Mouse (Mus musculus) CD8-positive naive resting alpha-beta T cell, adult 2 months (primary cell): ENCODE measurements around the gene Olfr557.

Source experiments
- DNase-seq, 2 experiments: peaks; one replicate each; pipeline ENCODE4 v3.0.0; 2022; ENCODE audit warnings: low read depth in 2 of 2, low spot score in 2 of 2

Olfr557 gene

DNA sequence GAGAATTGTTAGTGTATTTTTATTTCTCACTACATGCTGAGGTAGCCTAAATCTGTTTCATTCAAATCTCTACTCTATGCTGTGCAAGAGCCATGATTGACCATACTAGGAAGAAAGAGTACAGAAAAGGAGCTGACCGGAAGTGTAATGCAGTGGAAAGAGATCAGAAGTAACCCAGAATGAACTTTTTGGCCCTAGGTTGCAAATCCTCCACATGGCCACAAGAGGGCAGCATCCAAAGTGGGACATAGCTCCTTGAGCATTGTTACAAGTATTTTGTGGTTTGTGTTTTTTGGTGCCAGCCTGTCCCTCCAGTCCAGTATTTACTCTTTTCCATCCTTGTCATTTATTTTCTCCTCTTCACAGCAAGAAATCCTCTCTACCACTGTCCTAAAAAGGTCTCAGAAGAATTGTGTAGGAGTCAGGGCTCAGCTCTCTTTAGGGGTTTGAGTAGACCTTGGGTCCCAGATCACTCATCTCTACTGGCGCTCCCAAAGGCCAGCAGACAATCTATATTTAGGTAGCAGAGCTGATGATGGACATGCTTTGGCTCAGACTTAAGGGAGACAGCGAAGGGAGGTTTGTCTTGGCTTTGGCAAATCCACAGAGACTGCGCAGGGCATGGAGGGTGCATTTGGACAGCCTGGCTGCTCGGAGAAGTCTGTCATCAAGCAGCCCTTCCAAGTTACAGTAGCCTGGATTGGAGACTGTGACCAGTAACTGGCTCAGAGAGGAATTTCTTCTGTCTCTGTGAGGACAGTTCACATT lies at the start of gene Olfr557:
Gene Olfr557 (plus strand): TSS at position 553 of the 768 bp plus-strand sequence.
- DNase-seq = peak; percentile 8 to 37

DNA sequence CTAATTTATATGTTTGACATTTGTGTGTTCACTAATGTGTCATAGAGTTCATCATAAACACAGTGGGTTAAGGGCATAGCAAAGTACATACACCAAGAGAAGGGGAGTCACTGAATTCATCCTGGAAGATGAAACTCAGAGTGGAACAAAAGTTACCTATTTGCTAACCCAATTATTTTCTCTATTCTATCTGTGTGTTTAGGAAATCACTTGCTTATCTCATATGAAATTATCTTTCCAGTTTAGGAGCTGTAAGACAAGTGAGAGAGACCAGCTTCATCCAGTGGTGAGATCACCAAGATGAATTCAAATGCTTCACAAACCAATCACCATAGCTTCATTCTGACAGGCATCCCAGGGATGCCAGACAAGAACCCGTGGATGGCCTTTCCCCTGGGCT lies 37.2 kb upstream of the Olfr557 start, which contains the start of gene Olfr555:
Gene Olfr555 (plus strand): TSS at position 301 of the 400 bp plus-strand sequence.
- DNase-seq = no peak

DNA sequence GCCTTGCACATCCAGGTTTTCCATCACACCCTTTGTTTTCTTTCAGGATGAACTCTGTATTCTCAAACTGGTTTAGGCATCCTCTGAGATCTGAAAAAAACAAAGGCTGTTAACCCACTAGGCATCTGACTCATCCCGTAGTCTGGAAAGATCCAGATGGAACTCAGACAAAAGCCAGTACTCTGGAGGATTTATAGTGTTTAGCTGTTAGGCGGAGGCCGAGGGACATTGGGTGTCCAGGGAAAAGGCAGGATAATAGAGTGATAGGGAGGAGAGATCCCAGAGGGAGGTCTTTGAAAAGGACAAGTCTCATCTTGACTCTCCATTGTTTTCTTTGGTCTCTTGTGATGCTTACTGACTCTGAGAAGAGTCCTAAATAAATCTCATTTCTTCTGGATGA lies 31.1 kb upstream of the Olfr557 start, which contains the start of gene Olfr556:
Gene Olfr556 (plus strand): TSS at position 301 of the 400 bp plus-strand sequence.
- no peak for DNase-seq

DNA sequence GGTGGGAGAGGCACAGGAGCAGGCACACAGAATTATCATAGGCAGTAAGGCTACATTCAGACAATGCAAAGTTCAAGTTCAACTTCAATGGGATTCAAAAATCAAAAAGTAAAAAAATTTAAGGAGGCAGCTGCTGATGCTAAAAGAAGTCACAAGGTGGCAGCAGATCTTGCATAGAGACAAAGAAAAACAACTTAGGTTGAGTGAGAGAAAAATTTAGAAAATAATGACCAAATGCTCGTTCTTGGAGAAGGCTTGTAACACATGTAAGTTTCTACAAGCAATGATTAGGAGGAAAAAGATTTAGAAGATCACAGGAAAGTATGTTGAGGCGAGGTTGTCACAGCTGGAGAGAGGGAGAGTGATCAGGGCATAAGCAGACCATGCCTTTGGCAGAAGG lies 30.3 kb upstream of the Olfr557 start:
- DNase-seq = no peak

DNA sequence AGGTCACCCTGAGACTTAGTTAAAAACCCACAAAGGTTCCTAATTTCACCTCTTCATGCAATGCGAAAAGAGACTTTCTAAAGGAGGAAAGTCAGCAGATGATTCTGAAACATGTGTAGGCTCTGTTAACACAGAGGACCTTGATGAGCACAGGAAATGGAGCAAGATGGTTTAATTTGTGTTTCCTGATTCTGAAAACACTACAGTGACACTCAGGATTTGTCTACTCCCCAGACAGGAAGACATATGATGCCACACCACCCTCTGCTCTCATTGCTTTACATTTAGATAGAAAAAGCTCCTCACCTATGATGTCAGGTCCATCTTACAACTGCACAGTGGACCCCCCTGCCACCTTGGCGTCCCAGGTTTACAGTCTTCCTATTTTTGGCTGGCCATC lies 19.5 kb upstream of the Olfr557 start:
- DNase-seq = no peak

DNA sequence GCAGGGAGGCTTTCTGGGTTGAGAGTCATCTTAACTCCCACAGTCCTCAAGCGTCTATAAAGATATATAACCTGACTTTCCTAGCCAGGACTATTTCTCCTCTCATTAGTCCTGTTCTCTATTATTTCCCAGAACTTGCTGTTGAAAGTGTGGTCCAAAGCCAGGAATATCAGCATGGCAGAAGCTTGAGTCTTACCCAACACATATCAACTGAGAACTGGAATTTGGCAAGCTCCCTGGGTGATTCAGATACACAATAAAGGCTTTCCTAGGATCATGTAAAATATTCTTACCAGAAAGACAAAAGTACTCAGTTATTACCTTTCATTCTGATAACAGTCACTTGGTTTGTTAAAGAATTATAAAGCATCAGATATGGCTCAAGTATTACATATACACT lies 13.8 kb upstream of the Olfr557 start:
- DNase-seq = no peak

DNA sequence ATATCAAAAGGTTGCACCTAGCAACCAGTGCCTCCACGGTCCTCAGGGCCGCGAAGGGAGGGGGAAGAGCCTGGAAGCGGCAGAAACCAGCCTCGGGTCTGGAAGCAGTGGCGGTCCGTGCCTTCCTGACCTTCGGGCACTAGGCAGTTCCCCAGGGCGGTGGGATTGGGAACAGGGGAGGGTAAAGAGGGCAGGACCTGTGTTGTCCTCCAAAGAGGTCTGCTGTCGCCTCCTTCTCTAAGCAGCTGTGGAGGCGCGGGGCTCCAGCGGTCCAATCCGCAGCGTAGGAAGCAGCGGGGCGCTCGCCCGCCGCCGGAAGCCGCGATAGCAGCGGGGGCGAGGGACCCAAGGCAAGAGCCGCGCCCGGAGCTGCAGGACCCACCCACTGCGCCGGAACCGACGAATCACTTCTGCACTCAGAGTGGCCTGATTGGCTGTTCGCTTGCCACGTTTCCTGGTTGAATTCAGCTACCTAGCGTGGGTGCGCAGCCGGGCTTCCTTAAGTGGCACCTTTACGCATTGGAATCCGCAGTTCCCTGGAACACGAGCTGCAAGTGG lies 8.7 kb upstream of the Olfr557 start, which contains the start of gene Trim68:
Gene Trim68 (minus strand): TSS at position 384 of the 558 bp plus-strand sequence.
- peak; percentile 86 to 88 for DNase-seq

DNA sequence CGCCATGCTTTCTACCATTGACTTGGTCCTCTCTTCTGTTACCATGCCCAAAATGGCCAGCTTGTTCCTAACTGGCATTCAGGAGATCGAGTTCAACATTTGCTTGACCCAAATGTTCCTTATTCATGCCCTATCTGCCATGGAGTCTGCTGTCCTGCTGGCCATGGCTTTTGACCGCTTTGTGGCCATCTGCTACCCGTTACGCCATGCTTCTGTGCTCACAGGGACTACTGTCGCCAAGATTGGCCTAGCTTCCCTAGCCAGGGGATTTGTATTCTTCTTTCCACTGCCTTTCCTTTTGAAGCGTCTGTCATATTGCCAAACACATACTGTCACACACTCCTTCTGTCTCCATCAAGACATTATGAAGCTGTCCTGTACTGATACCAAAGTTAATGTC lies 2.8 kb downstream of the Olfr557 start:
- no peak for DNase-seq

DNA sequence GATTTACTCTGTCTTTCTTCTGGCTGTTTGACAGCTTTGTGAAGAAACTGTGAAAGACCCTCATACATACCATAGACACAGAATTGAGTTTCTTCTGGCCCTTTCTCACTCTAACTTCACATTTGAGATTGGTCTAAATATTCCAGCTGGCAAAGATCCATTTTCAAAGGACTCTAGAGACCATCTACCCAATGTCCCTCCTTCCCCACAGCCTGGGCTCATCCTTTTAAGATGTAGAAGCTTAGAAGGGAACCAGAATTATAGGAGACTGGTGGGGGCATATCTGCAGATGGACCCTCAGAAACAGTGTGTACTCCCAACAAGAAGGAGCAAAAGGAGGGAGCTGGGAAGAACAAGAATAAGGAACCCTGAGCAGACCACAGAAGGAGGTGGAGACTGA lies 6.2 kb downstream of the Olfr557 start, which contains the start of gene Olfr558:
Gene Olfr558 (plus strand): TSS at position 301 of the 400 bp plus-strand sequence.
- DNase-seq = no peak

DNA sequence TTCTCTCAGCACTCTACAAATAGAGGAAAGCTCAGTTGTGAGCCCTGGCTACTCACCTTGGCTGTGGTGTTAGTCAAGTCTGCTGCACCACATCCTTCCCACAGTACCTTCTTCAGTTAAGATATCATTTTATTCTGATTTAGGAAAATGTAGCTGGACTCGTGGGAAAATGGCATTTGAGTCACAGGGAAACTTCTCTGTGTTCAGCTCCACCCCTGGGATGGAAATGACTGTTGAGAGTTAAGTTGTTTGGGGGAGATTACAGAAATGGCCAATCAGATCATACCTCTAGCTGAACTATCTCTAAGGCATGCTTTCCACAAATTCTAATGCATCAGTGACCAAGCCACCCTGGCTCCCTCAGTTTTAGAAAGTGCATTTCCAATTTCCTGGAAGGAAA lies 23.3 kb downstream of the Olfr557 start, which contains the start of gene Olfr33:
Gene Olfr33 (minus strand): TSS at position 101 of the 400 bp plus-strand sequence.
- no peak for DNase-seq

DNA sequence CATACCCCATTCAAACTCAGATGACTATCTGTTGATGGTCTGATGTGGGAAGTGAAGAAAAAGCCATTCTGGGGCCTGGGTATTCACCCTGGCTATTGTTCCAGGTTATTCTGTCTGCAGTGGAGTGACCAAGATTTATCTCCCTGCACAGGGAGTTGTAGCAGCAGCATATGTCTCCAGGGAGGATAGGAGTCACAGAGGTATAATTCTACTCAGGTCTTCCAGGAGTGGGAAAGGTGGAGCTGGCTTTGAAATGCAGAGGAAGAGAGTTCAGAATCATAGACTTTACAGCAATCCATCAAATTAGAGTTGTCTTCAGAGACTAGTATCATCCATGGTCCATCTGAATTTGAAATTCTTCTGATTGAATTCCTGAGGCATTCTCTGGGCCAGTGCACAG lies 31.7 kb downstream of the Olfr557 start, which contains the start of gene Olfr559:
Gene Olfr559 (minus strand): TSS at position 101 of the 400 bp plus-strand sequence.
- no peak for DNase-seq

DNA sequence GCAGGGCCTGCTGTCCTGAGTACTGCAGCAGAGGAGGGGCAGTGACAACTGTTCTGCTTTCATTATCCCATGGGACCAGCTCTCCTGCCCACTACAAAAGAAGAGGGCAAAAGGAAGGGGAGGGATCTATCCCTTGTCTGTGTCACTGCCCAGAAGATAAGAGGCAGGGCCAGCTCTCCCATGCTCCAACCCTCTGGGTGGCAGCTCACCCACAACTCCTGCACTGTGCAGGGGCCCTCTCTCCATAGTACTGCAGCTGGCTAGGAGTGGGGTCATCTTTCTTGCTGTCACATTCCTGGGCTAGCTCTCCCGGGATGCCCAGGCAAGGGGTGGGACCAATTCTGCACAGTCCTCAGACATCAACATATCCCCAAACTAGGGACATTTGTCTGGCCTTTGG lies 38.1 kb downstream of the Olfr557 start:
- no peak for DNase-seq

DNA sequence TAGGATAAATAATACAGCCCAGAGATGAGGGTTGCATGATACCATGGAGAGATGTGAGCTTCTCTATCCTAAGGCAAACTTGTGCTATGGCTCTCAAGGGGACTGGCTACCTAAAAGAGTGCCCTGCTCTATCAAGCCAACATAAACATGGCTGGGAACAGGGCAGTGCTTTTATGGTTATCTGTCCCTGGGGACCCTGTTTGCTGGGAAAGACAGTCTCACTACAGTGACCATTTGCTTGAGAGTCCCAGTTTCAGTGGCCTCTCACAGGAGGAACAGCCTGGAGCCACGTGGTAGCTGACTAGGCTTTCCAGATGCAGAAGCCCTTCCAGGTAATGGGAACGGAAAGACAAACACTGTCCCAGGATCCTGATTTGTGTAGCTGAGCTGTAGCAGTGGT lies 42.0 kb downstream of the Olfr557 start:
- no peak for DNase-seq
